Comparison of ENCODE assay signal across 8 mouse cellular contexts in genomic region chr14:79031230-79031740, GRCm38 (mm10).
"Had no signal": no experiment of that assay in that cellular context is flagged by ENCODE, and none has a peak within 500 bp of the region (broad histone marks: within the 10 kb centered on the region; RNA-seq: fewer than 3 reads in every experiment).

No protein-coding gene starts in this region.

- DNase-seq: kidney, adult 2 months; kidney, postnatal 14 days; liver; liver, embryonic 13.5 days; liver, postnatal 0 days; lung, postnatal 14 days; right cerebral cortex, adult 18-20 months; right cerebral cortex, postnatal 25 days had no signal
